Mouse (Mus musculus): Measurements from ENCODE around the gene Slc25a23. TPM values are rescaled to one million over a fixed set of nuclear protein-coding genes. Genes with fewer than 3 reads are reported as not detected.

Gene Slc25a23
- polyA plus RNA-seq (2012; rRNA removed; ENCODE audit: low replicate concordance) = 95.0 and 96.1 TPM in 2 replicates

GRCm38 (mm10) chr17:57059486-57059977, at the start of gene Slc25a23:
Gene Slc25a23 (minus strand): TSS chr17:57059863.

DNA sequence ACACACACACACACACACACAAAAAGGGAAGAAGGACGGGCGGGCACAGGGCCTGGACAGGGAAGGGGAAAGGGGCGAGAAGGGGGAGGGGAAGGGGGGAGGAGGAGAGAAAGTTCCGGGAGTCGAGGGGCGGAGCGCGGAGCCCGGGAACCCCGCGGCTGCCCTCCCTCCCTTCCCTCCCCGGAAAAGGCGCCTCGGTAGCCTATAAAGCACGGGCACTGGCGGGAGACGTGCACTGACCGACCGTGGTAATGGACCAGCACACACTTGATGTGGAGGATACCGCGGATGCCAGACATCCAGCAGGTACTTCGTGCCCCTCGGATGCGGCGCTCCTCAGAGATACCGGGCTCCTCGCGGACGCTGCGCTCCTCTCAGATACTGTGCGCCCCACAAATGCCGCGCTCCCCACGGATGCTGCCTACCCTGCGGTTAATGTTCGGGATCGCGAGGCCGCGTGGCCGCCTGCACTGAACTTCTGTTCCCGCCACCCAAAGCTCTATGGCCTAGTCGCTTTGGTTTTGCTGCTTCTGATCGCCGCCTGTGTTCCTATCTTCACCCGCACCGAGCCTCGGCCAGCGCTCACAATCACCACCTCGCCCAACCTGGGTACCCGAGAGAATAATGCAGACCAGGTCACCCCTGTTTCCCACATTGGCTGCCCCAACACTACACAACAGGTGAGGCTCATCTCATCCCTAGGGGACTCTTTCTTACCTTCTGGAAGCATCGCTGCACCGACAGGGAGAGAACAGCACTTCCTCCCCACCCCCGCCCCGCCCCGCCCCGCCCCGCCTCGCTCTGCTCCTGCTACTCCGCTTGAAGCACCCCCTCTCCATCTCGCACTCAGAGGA, 45.7 kb upstream of the Slc25a23 start, which contains the start of gene Tnfsf9:
Tnfsf9 (plus strand) TSS at position 145 of the 854 bp plus-strand sequence.

GRCm38 (mm10) chr17:57087049-57087832, 27.6 kb upstream of the Slc25a23 start, which contains the start of gene Tubb4a:
Gene Tubb4a (minus strand): TSS chr17:57087782.

GRCm38 (mm10) chr17:57078336-57078735, 18.7 kb upstream of the Slc25a23 start, which contains the start of gene Dennd1c:
Gene Dennd1c (minus strand): TSS chr17:57078514.

DNA sequence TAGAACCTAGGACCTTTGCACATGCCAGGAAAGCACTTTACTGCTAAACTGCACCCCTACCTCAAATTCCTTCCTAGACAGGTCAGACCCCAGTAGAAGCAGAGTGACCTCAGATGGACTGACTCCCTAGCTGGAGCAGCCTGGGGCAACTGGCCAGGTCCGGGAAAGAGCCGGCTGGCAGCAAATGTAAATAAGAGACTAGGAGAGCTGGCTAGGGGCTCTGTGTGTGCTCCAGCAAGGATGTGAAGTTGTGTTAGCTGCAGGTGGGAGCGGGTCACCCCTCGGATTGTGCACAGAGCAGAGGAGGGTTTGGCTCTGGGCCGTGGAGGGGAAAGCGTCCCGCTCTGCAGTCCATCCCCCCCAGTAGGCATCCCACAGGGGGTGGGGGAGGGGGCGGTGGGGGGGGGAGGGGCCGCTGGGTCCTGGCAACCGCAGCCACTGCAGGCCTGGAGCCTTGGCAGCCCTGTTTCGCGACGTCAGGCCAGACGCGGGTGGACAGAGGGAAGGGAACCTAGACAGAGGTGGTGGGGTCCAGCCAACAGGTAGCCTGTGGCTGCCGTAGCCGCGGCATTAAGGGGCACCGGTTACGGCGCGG, 675 bp downstream of the Slc25a23 start, which contains the start of gene Crb3:
Crb3 (plus strand) TSS at position 215 of the 595 bp plus-strand sequence.

GRCm38 (mm10) chr17:57041554-57041953, 18.1 kb downstream of the Slc25a23 start, which contains the start of gene Slc25a41:
Gene Slc25a41 (minus strand): TSS chr17:57041654.

GRCm38 (mm10) chr17:57030931-57031660, 28.6 kb downstream of the Slc25a23 start, which contains the start of gene Khsrp:
Gene Khsrp (minus strand): TSS chr17:57031522.

GRCm38 (mm10) chr17:57011236-57012141, 48.2 kb downstream of the Slc25a23 start, which contains the start of the genes Gtf2f1 and Gm17949:
Gene Gtf2f1 (minus strand): TSS chr17:57011288.
Gene Gm17949 (plus strand): TSS chr17:57011469.

DNA sequence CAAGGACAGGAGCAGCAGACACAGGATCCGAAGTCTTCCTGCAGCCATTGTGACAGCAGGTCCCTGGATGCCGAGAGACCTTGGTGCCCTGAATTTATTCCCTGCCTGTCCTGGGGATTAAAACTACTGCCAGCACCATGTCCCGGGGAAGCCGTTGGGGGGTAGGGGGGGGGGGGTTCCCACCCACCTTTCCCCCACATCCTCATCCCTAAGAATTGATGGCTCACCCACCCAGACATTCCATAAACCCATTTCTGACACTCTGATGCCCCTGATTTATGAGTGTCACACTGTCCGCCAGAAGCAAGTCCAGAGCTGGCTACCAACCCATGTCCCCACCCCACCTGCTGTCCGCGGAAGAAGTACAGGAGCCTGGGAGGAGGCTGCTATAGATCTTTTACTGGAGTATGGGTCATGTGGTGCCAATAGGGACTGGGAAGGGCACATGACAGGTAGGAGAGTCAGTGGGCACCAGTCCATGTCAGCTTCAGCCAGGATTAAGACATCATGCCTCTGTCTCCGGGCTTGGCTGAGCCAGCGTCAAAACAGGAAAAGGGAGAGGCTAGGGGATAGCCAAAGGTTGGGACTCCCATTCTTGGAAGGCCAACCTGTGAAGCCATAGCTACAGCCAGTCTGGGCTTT, 59.6 kb downstream of the Slc25a23 start, which contains the start of gene Pspn:
Pspn (minus strand) TSS at position 51 of the 642 bp plus-strand sequence.

DNA sequence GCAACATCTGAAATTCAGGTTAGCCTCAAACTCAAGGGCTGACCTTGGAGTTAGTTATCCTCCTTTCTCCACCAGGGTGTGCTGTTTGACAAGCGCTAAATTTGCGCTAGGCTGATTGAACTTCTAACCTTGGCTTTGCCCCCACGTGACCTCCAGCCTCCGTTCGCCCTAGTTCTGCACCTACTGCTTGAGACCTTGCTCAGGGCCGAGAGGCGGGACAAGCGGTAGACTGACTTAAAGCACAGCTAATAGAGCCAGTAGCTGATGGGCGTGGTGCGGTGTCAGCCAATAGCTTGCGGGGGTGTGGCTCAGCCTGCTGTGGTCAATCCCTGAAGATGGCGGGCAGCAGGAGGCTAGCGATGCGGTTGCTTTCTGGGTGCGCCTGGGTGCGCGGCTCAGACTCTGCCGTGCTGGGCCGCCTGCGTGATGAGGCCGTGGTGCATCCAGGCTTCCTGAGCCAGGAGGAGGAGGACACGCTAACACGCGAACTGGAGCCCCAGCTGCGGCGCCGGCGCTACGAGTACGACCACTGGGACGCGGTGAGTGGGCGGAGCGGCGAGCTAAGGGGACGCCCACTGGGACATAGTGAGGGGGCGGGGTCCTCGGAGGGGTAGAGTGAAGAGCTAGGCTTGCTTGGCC, 62.5 kb downstream of the Slc25a23 start, which contains the start of gene Alkbh7:
Alkbh7 (plus strand) TSS at position 311 of the 639 bp plus-strand sequence.

Other genes starting within 250 kb of the Slc25a23 start
- gene Rfx2, start 228.8 kb downstream of the Slc25a23 start, polyA plus RNA-seq (2012; rRNA removed; ENCODE audit: low replicate concordance) = 13.1 and 38.2 TPM in 2 replicates
- not detected in 2 replicates for gene Acsbg2, start 185.4 kb downstream of the Slc25a23 start, polyA plus RNA-seq (2012; rRNA removed; ENCODE audit: low replicate concordance)
- 0.09 and 0.19 TPM in 2 replicates for gene 1700061G19Rik, start 184.4 kb downstream of the Slc25a23 start, polyA plus RNA-seq (2012; rRNA removed; ENCODE audit: low replicate concordance)
- gene Mllt1, start 124.4 kb downstream of the Slc25a23 start, polyA plus RNA-seq (2012; rRNA removed; ENCODE audit: low replicate concordance) = 39.4 and 72.8 TPM in 2 replicates
- gene Acer1, start 77.7 kb downstream of the Slc25a23 start, polyA plus RNA-seq (2012; rRNA removed; ENCODE audit: low replicate concordance) = 0.09 TPM in 1 of 2 replicates, not detected in the other
- 192 and 198 TPM in 2 replicates for gene Clpp, start 69.6 kb downstream of the Slc25a23 start, polyA plus RNA-seq (2012; rRNA removed; ENCODE audit: low replicate concordance)
- gene Alkbh7, start 62.5 kb downstream of the Slc25a23 start, polyA plus RNA-seq (2012; rRNA removed; ENCODE audit: low replicate concordance) = 27.3 and 34.3 TPM in 2 replicates
- gene Pspn, start 59.8 kb downstream of the Slc25a23 start, polyA plus RNA-seq (2012; rRNA removed; ENCODE audit: low replicate concordance) = not detected in 2 replicates
- 22.9 and 36.9 TPM in 2 replicates for gene Gtf2f1, start 48.6 kb downstream of the Slc25a23 start, polyA plus RNA-seq (2012; rRNA removed; ENCODE audit: low replicate concordance)
- 0.19 TPM in 1 of 2 replicates, not detected in the other for gene Gm17949, start 48.4 kb downstream of the Slc25a23 start, polyA plus RNA-seq (2012; rRNA removed; ENCODE audit: low replicate concordance)
- 47.4 and 97.3 TPM in 2 replicates for gene Khsrp, start 28.3 kb downstream of the Slc25a23 start, polyA plus RNA-seq (2012; rRNA removed; ENCODE audit: low replicate concordance)
- 0.45 TPM in 1 of 2 replicates, not detected in the other for gene Slc25a41, start 18.2 kb downstream of the Slc25a23 start, polyA plus RNA-seq (2012; rRNA removed; ENCODE audit: low replicate concordance)
- 0.86 and 20.5 TPM in 2 replicates for gene Crb3, start 758 bp downstream of the Slc25a23 start, polyA plus RNA-seq (2012; rRNA removed; ENCODE audit: low replicate concordance)
- gene Dennd1c, start 18.7 kb upstream of the Slc25a23 start, polyA plus RNA-seq (2012; rRNA removed; ENCODE audit: low replicate concordance) = 10.5 and 12.6 TPM in 2 replicates
- gene Tubb4a, start 27.9 kb upstream of the Slc25a23 start, polyA plus RNA-seq (2012; rRNA removed; ENCODE audit: low replicate concordance) = 6.0 and 22.0 TPM in 2 replicates
- 2.0 and 5.2 TPM in 2 replicates for gene Tnfsf9, start 45.5 kb upstream of the Slc25a23 start, polyA plus RNA-seq (2012; rRNA removed; ENCODE audit: low replicate concordance)
- not detected in 2 replicates for gene Cd70, start 89.9 kb upstream of the Slc25a23 start, polyA plus RNA-seq (2012; rRNA removed; ENCODE audit: low replicate concordance)
- 0.43 and 1.8 TPM in 2 replicates for gene Tnfsf14, start 134.3 kb upstream of the Slc25a23 start, polyA plus RNA-seq (2012; rRNA removed; ENCODE audit: low replicate concordance)
- gene C3, start 168.3 kb upstream of the Slc25a23 start, polyA plus RNA-seq (2012; rRNA removed; ENCODE audit: low replicate concordance) = 481 and 636 TPM in 2 replicates
- gene Gpr108, start 188.6 kb upstream of the Slc25a23 start, polyA plus RNA-seq (2012; rRNA removed; ENCODE audit: low replicate concordance) = 76.1 and 81.7 TPM in 2 replicates
- 39.3 and 57.0 TPM in 2 replicates for gene Trip10, start 189.6 kb upstream of the Slc25a23 start, polyA plus RNA-seq (2012; rRNA removed; ENCODE audit: low replicate concordance)
- 3.2 and 8.2 TPM in 2 replicates for gene Vav1, start 219.2 kb upstream of the Slc25a23 start, polyA plus RNA-seq (2012; rRNA removed; ENCODE audit: low replicate concordance)

All from subcutaneous adipose tissue, adult 2 months (tissue).